ENCODE assay signal across 7 mouse cellular contexts in genomic region chr19:45073871-45074542, GRCm38 (mm10). TPM values are rescaled to one million over a fixed set of nuclear protein-coding genes. Genes with fewer than 3 reads are reported as not detected.
DNase-seq lines count a peak whose midpoint lies in the region; ATAC-seq and TF ChIP-seq lines count a peak whose summit lies in the region.

No protein-coding gene starts in this region.

- peak; percentile 86 for TF ChIP-seq CTCF in cerebellum, adult 2 months (IDR thresholded peaks at IDR 0.05; ENCODE audit: borderline replicate concordance, insufficient read depth, low read depth, low read length)
- peak; percentile 82 for TF ChIP-seq CTCF in hindbrain, postnatal 0 days (IDR thresholded peaks at IDR 0.05; ENCODE audit: low read depth)

- peak; percentile 81 for DNase-seq in T-cell, adult 2 months (ENCODE audit: low spot score)
- DNase-seq in cerebellum, adult 2 months = peak; percentile 79 to 86
- peak; percentile 93 for DNase-seq in hindbrain, postnatal 0 days (ENCODE audit: low spot score)
- DNase-seq in spleen, adult 12 weeks (ENCODE audit: low spot score) = peak; percentile 72

- H3K27ac ChIP-seq in cerebellum, adult 2 months (ENCODE audit: insufficient read depth, low read length) = no peak overlapping the region
- peak overlapping the region; percentile 94 for H3K27ac ChIP-seq in forebrain, embryonic 16.5 days (ENCODE audit: low read length)
- peak overlapping the region; percentile 99; the same call in 1 of the 2 replicates for H3K27ac ChIP-seq in hindbrain, postnatal 0 days
- H3K27ac ChIP-seq in limb, embryonic 13.5 days = peak overlapping the region; percentile 93
- peak overlapping the region; percentile 83; the same call in 1 of the 2 replicates for H3K27ac ChIP-seq in midbrain, embryonic 13.5 days

- H3K4me3 ChIP-seq in cerebellum, adult 2 months (replicated peaks; ENCODE audit: insufficient read depth, low read depth, low read length) = peak overlapping the region; percentile 89
- peak overlapping the region; percentile 76 for H3K4me3 ChIP-seq in forebrain, embryonic 16.5 days (replicated peaks; ENCODE audit: low read length)
- H3K4me3 ChIP-seq in hindbrain, postnatal 0 days (ENCODE audit: low read length) = peak overlapping the region; percentile 82
- H3K4me3 ChIP-seq in limb, embryonic 13.5 days = peak overlapping the region; percentile 64
- H3K4me3 ChIP-seq in midbrain, embryonic 13.5 days (replicated peaks) = peak overlapping the region; percentile 55

- H3K36me3 ChIP-seq in forebrain, embryonic 16.5 days (ENCODE audit: control insufficient read depth, insufficient read depth) = no peaks in the 10 kb centered on the region
- H3K36me3 ChIP-seq in hindbrain, postnatal 0 days (ENCODE audit: insufficient read depth, low read length) = no peaks in the 10 kb centered on the region
- no peaks in the 10 kb centered on the region for H3K36me3 ChIP-seq in limb, embryonic 13.5 days
- no peaks in the 10 kb centered on the region for H3K36me3 ChIP-seq in midbrain, embryonic 13.5 days

- H3K9me3 ChIP-seq in forebrain, embryonic 16.5 days (ENCODE audit: control insufficient read depth, low read length) = no peaks in the 10 kb centered on the region
- H3K9me3 ChIP-seq in hindbrain, postnatal 0 days (ENCODE audit: low read length) = no peaks in the 10 kb centered on the region
- no peaks in the 10 kb centered on the region for H3K9me3 ChIP-seq in limb, embryonic 13.5 days
- H3K9me3 ChIP-seq in midbrain, embryonic 13.5 days = no peaks in the 10 kb centered on the region

- peak; percentile 62 for ATAC-seq in forebrain, embryonic 16.5 days
- ATAC-seq in hindbrain, postnatal 0 days = peak; percentile 50; the same call in 1 of the 2 replicates
- no peak for ATAC-seq in limb, embryonic 13.5 days (ENCODE audit: low FRiP score, low read depth)
- ATAC-seq in midbrain, embryonic 13.5 days = 0 out of 2 replicates have a peak, but pooled peaks have one; percentile 10

- peak overlapping the region; percentile 83 for H3K4me2 ChIP-seq in forebrain, embryonic 16.5 days (ENCODE audit: low read length)
- H3K4me2 ChIP-seq in hindbrain, postnatal 0 days (ENCODE audit: low read depth, low read length) = peak overlapping the region; percentile 100
- H3K4me2 ChIP-seq in limb, embryonic 13.5 days (replicated peaks) = peak overlapping the region; percentile 96
- H3K4me2 ChIP-seq in midbrain, embryonic 13.5 days (replicated peaks) = peak overlapping the region; percentile 91

- H3K9ac ChIP-seq in forebrain, embryonic 16.5 days (replicated peaks; ENCODE audit: low read depth, low read length) = peak overlapping the region; percentile 69
- H3K9ac ChIP-seq in hindbrain, postnatal 0 days (replicated peaks; ENCODE audit: low read length) = peak overlapping the region; percentile 91; the same call in 1 of the 2 replicates
- peak overlapping the region; percentile 82 for H3K9ac ChIP-seq in limb, embryonic 13.5 days
- H3K9ac ChIP-seq in midbrain, embryonic 13.5 days (replicated peaks) = peak overlapping the region; percentile 75

- H3K4me1 ChIP-seq in cerebellum, adult 2 months (ENCODE audit: control insufficient read depth, insufficient read depth, low read length) = peaks cover 7% of the 10 kb centered on the region; the same call in 1 of the 2 replicates
- H3K4me1 ChIP-seq in forebrain, embryonic 16.5 days (replicated peaks; ENCODE audit: control insufficient read depth, insufficient read depth, low read length) = peaks cover 24% of the 10 kb centered on the region
- peaks cover 10% of the 10 kb centered on the region for H3K4me1 ChIP-seq in hindbrain, postnatal 0 days (ENCODE audit: insufficient read depth, low read length)
- peaks cover 43% of the 10 kb centered on the region for H3K4me1 ChIP-seq in limb, embryonic 13.5 days
- H3K4me1 ChIP-seq in midbrain, embryonic 13.5 days (replicated peaks) = peaks cover 28% of the 10 kb centered on the region

- no peaks in the 10 kb centered on the region for H3K27me3 ChIP-seq in cerebellum, adult 2 months (ENCODE audit: control insufficient read depth, insufficient read depth, low read length)
- H3K27me3 ChIP-seq in forebrain, embryonic 16.5 days (replicated peaks; ENCODE audit: control insufficient read depth, insufficient read depth, low read length) = peaks cover 39% of the 10 kb centered on the region
- H3K27me3 ChIP-seq in hindbrain, postnatal 0 days (ENCODE audit: insufficient read depth, low read length) = peaks cover 27% of the 10 kb centered on the region
- peaks cover 58% of the 10 kb centered on the region for H3K27me3 ChIP-seq in limb, embryonic 13.5 days
- peaks cover 68% of the 10 kb centered on the region for H3K27me3 ChIP-seq in midbrain, embryonic 13.5 days

- TF ChIP-seq POLR2A in cerebellum, adult 2 months (IDR thresholded peaks at IDR 0.05; ENCODE audit: borderline replicate concordance, insufficient read depth, low read length) = no peak

- 7% methylated on average over 20 of the region's 20 CpGs for WGBS in cerebellum, adult 2 months
- 8% methylated on average over 20 of the region's 20 CpGs for WGBS in forebrain, embryonic 16.5 days
- WGBS in hindbrain, postnatal 0 days = 8% methylated on average over 20 of the region's 20 CpGs
- 9% methylated on average over 20 of the region's 20 CpGs for WGBS in limb, embryonic 13.5 days
- 9% methylated on average over 20 of the region's 20 CpGs for WGBS in midbrain, embryonic 13.5 days

RNA-seq across cellular contexts. Expression of gene Kazald1, which starts 1.0 kb away (rescaled TPM):
- 13.4 and 15.0 TPM in 2 replicates for polyA plus RNA-seq in cerebellum, adult 2 months (2012; rRNA removed)
- polyA plus RNA-seq in forebrain, embryonic 16.5 days (2015; fragmentation: Nextera tagmentation; extraction: Ambion mirVana) = 0.80 and 3.4 TPM in 2 replicates
- 1.7 and 2.8 TPM in 2 replicates for total RNA-seq in hindbrain, postnatal 0 days (2014; rRNA removed)
- polyA plus RNA-seq in hindbrain, postnatal 0 days (2015; fragmentation: Nextera tagmentation; extraction: Ambion mirVana) = 2.6 and 3.2 TPM in 2 replicates
- polyA plus RNA-seq in limb, embryonic 13.5 days (2015; fragmentation: Nextera tagmentation; extraction: Ambion mirVana) = 18.6 and 20.4 TPM in 2 replicates
- 0.94 and 1.1 TPM in 2 replicates for polyA plus RNA-seq in midbrain, embryonic 13.5 days (2015; fragmentation: Nextera tagmentation; extraction: Ambion mirVana)

RNA-seq across cellular contexts. Expression of gene Sfxn3, which starts 26.7 kb away (rescaled TPM):
- polyA plus RNA-seq in cerebellum, adult 2 months (2012; rRNA removed) = 90.5 and 91.6 TPM in 2 replicates
- polyA plus RNA-seq in forebrain, embryonic 16.5 days (2015; fragmentation: Nextera tagmentation; extraction: Ambion mirVana) = 69.5 and 80.3 TPM in 2 replicates
- 63.9 and 76.9 TPM in 2 replicates for total RNA-seq in hindbrain, postnatal 0 days (2014; rRNA removed)
- polyA plus RNA-seq in hindbrain, postnatal 0 days (2015; fragmentation: Nextera tagmentation; extraction: Ambion mirVana) = 64.4 and 77.3 TPM in 2 replicates
- 26.0 and 26.5 TPM in 2 replicates for polyA plus RNA-seq in limb, embryonic 13.5 days (2015; fragmentation: Nextera tagmentation; extraction: Ambion mirVana)
- 58.1 and 61.2 TPM in 2 replicates for polyA plus RNA-seq in midbrain, embryonic 13.5 days (2015; fragmentation: Nextera tagmentation; extraction: Ambion mirVana)

RNA-seq across cellular contexts. Expression of gene Pdzd7, which starts 28.5 kb away (rescaled TPM):
- 7.6 and 9.1 TPM in 2 replicates for polyA plus RNA-seq in cerebellum, adult 2 months (2012; rRNA removed)
- polyA plus RNA-seq in forebrain, embryonic 16.5 days (2015; fragmentation: Nextera tagmentation; extraction: Ambion mirVana) = 1.9 and 2.7 TPM in 2 replicates
- 4.8 and 7.7 TPM in 2 replicates for total RNA-seq in hindbrain, postnatal 0 days (2014; rRNA removed)
- polyA plus RNA-seq in hindbrain, postnatal 0 days (2015; fragmentation: Nextera tagmentation; extraction: Ambion mirVana) = 1.9 and 2.5 TPM in 2 replicates
- polyA plus RNA-seq in limb, embryonic 13.5 days (2015; fragmentation: Nextera tagmentation; extraction: Ambion mirVana) = 0.41 and 0.56 TPM in 2 replicates
- polyA plus RNA-seq in midbrain, embryonic 13.5 days (2015; fragmentation: Nextera tagmentation; extraction: Ambion mirVana) = 1.3 and 1.8 TPM in 2 replicates

RNA-seq across cellular contexts. Expression of gene Lzts2, which starts 59.8 kb away (rescaled TPM):
- 54.1 and 56.3 TPM in 2 replicates for polyA plus RNA-seq in cerebellum, adult 2 months (2012; rRNA removed)
- polyA plus RNA-seq in forebrain, embryonic 16.5 days (2015; fragmentation: Nextera tagmentation; extraction: Ambion mirVana) = 18.2 and 19.5 TPM in 2 replicates
- 44.1 and 44.7 TPM in 2 replicates for total RNA-seq in hindbrain, postnatal 0 days (2014; rRNA removed)
- polyA plus RNA-seq in hindbrain, postnatal 0 days (2015; fragmentation: Nextera tagmentation; extraction: Ambion mirVana) = 16.4 and 17.0 TPM in 2 replicates
- 68.8 and 68.9 TPM in 2 replicates for polyA plus RNA-seq in limb, embryonic 13.5 days (2015; fragmentation: Nextera tagmentation; extraction: Ambion mirVana)
- polyA plus RNA-seq in midbrain, embryonic 13.5 days (2015; fragmentation: Nextera tagmentation; extraction: Ambion mirVana) = 24.6 and 30.9 TPM in 2 replicates
